Mouse (Mus musculus) intestine, embryonic 15.5 days (tissue): Measurements from ENCODE around the gene Gm11596. TPM values are rescaled to one million over a fixed set of nuclear protein-coding genes. Genes with fewer than 3 reads are reported as not detected.
"Not testable (repeated sequence)": the region's sequence is repeated elsewhere in the genome, so short reads cannot be mapped to it uniquely, and the experiment has no call there.

Source experiments
- ATAC-seq: fragments of 200-750 bp; cut with Nextera tagmentation; 2 replicates; pipeline ENCODE4 v1.8.0; 2017; ENCODE audit warnings: moderate TSS enrichment, moderate library complexity
- H3K27ac ChIP-seq: fragments of 300-500 bp; sonication (generic); 2 replicates; pipeline ENCODE4 v1.5.1; 2015; ENCODE audit warnings: mild to moderate bottlenecking, inconsistent platforms
- H3K27me3 ChIP-seq: fragments of 300-500 bp; sonication (generic); replicated peaks from 2 replicates; pipeline ENCODE4 v1.6.1; 2015; ENCODE audit warnings: inconsistent platforms
- H3K36me3 ChIP-seq: fragments of 300-500 bp; sonication (generic); 2 replicates; pipeline ENCODE4 v1.6.1; 2015; ENCODE audit warnings: inconsistent platforms
- H3K4me1 ChIP-seq: fragments of 300-500 bp; sonication (generic); replicated peaks from 2 replicates; pipeline ENCODE4 v1.6.1; 2015; ENCODE audit warnings: inconsistent platforms
- H3K4me2 ChIP-seq: fragments of 300-500 bp; sonication (generic); replicated peaks from 2 replicates; pipeline ENCODE4 v1.6.1; 2015; ENCODE audit warnings: mild to moderate bottlenecking, inconsistent platforms
- H3K4me3 ChIP-seq: fragments of 300-500 bp; sonication (generic); replicated peaks from 2 replicates; pipeline ENCODE4 v1.5.1; 2015; ENCODE audit warnings: inconsistent platforms
- H3K9ac ChIP-seq: fragments of 300-500 bp; sonication (generic); 2 replicates; pipeline ENCODE4 v1.6.1; 2015; ENCODE audit warnings: inconsistent platforms
- H3K9me3 ChIP-seq: fragments of 300-500 bp; sonication (generic); 2 replicates; pipeline ENCODE4 v1.6.1; 2016; ENCODE audit warnings: inconsistent platforms
- WGBS: fragments of 180-500 bp; shearing (Covaris S2); methylation state at CpG from one replicate; pipeline ENCODE4 v1.1.7; 2015; 5-methylcytosine and 5-hydroxymethylcytosine counted together
- polyA plus RNA-seq: library from polyadenylated mRNA; unstranded; fragments of >200 nt; fragmentation: Nextera tagmentation; extraction: Ambion mirVana; gene quantifications from 2 replicates; pipeline ENCODE4 v1.2.1, GENCODE M21; 2015

Gm11596 gene
- not detected in 2 replicates for polyA plus RNA-seq

DNA sequence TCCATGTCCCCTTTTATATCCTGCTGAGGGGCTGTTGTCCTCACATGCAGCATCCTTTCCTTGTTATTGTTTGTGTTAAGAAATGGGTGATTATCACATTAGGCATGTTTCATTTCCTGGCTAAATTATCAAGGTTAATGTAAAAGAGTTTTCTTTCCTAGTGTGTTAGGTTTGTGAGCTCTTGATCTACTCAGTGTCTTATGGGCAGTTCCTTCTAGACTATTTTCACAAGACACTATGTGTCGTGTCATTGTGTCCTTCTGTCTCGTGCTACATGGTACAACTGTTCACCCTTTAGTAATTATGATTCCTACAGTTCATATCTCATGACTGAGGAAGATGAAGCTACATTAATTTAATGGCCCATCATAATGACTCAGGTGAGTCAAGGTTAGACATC, at the start of gene Gm11596:
TSS of gene Gm11596 (minus strand) at position 101 of the 400 bp plus-strand sequence.
- Histone ChIP-seq H3K9me3 (no peaks in the 10 kb centered on the region), H3K27me3 (no peaks in the 10 kb centered on the region), H3K27ac (no peak within 1 kb of the TSS), H3K4me3 (no peak within 1 kb of the TSS), H3K9ac (no peak within 1 kb of the TSS), H3K36me3 (no peaks in the 10 kb centered on the region), H3K4me2 (no peak within 1 kb of the TSS), H3K4me1 (no peaks in the 10 kb centered on the region)
- WGBS = 75% methylated on average over 2 of the region's 2 CpGs
- no peak for ATAC-seq

- no peak overlapping the region for H3K4me3 ChIP-seq
- no peak for ATAC-seq
- H3K9ac ChIP-seq = no peak overlapping the region
- H3K4me1 ChIP-seq = no peaks in the 10 kb centered on the region
- no peak overlapping the region for H3K4me2 ChIP-seq
- WGBS = 57% methylated on average over 1 of the region's 1 CpGs
- no peaks in the 10 kb centered on the region for H3K9me3 ChIP-seq
- no peaks in the 10 kb centered on the region for H3K36me3 ChIP-seq
- no peaks in the 10 kb centered on the region for H3K27me3 ChIP-seq
- no peak overlapping the region for H3K27ac ChIP-seq
Observed at GRCm38 (mm10) chr11:99842185-99842584, 48.9 kb upstream of the Gm11596 start.

GRCm38 (mm10) chr11:99837966-99838365, 44.7 kb upstream of the Gm11596 start, which contains the start of gene 2300003K06Rik:
Gene 2300003K06Rik, minus strand, starts transcription at chr11:99838066.
- H3K9me3 ChIP-seq = no peaks in the 10 kb centered on the region
- WGBS = 70% methylated on average over 1 of the region's 1 CpGs
- H3K27me3 ChIP-seq = no peaks in the 10 kb centered on the region
- H3K4me2 ChIP-seq = no peak within 1 kb of the TSS
- H3K4me1 ChIP-seq = no peaks in the 10 kb centered on the region
- no peak within 1 kb of the TSS for H3K9ac ChIP-seq
- no peak within 1 kb of the TSS for H3K4me3 ChIP-seq
- H3K27ac ChIP-seq = no peak within 1 kb of the TSS
- no peaks in the 10 kb centered on the region for H3K36me3 ChIP-seq
- no peak for ATAC-seq

- H3K4me1 ChIP-seq, ATAC-seq, H3K4me3 ChIP-seq, H3K9me3 ChIP-seq, H3K36me3 ChIP-seq, H3K27ac ChIP-seq, H3K4me2 ChIP-seq, H3K9ac ChIP-seq, H3K27me3 ChIP-seq: not testable (repeated sequence)
- WGBS = 87% methylated on average over 2 of the region's 2 CpGs
Observed at GRCm38 (mm10) chr11:99815566-99815965, 22.3 kb upstream of the Gm11596 start, which contains the start of gene Gm11564. Gene Gm11564, minus strand, starts transcription at chr11:99815666.

DNA sequence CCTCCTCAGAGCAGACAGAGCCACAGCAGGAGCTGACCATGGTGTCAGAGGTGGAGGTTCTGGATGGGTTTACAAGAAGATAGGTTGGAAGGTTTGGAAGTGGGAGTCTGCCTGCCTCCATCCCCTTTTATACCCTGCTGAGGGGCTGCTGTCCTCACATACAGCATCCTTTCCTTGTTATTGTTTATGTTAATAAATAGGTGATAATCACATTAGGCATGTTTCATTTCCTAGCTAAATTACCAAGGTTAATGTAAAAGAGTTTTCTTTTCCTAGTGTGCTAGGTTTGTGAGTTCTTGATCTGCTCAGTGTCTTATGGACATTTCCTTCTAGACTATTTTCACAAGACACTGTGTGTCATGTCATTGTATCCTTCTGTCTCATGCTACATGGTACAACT, 16.5 kb upstream of the Gm11596 start, which contains the start of gene Krtap4-13:
TSS of gene Krtap4-13 (minus strand) at position 101 of the 400 bp plus-strand sequence.
- not testable (repeated sequence) for H3K27me3 ChIP-seq, H3K4me1 ChIP-seq, H3K27ac ChIP-seq, H3K9ac ChIP-seq, H3K36me3 ChIP-seq, H3K4me3 ChIP-seq, H3K4me2 ChIP-seq, H3K9me3 ChIP-seq, ATAC-seq

GRCm38 (mm10) chr11:99804346-99804745, 11.1 kb upstream of the Gm11596 start, which contains the start of gene Gm11554:
Gene Gm11554, minus strand, starts transcription at chr11:99804446.
- not testable (repeated sequence) for H3K9me3 ChIP-seq, H3K36me3 ChIP-seq, H3K27me3 ChIP-seq, H3K4me2 ChIP-seq, H3K4me1 ChIP-seq, H3K27ac ChIP-seq, ATAC-seq, H3K9ac ChIP-seq, H3K4me3 ChIP-seq
- WGBS = no CpG with 5 or more reads among the region's 1 CpGs

- no CpG with 5 or more reads among the region's 1 CpGs for WGBS
- not testable (repeated sequence) for H3K4me1 ChIP-seq, ATAC-seq, H3K4me2 ChIP-seq, H3K4me3 ChIP-seq, H3K9ac ChIP-seq, H3K27ac ChIP-seq, H3K27me3 ChIP-seq, H3K36me3 ChIP-seq, H3K9me3 ChIP-seq
Observed at GRCm38 (mm10) chr11:99798832-99799231, 5.6 kb upstream of the Gm11596 start, which contains the start of gene Gm11569. Gene Gm11569, minus strand, starts transcription at chr11:99798932.

DNA sequence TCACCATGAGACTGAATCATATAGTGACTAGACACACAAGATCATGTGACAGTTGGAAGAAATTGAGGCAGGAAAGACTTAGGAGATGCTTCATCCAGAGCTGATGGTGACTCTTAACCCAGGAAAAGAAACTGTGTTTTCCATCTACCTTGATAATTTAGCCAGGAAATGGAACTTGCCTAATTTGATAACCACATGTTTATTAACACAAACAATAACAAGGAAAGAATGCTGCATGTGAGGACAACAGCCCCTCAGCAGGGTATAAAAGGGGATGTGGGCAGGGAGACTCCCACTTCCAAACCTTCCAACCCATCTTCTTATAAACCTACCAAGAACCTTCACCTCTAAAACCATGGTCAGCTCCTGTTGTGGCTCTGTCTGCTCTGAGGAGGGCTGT, 8.4 kb downstream of the Gm11596 start, which contains the start of gene Krtap4-9:
TSS of gene Krtap4-9 (plus strand) at position 301 of the 400 bp plus-strand sequence.
- H3K9ac ChIP-seq, H3K36me3 ChIP-seq, H3K4me1 ChIP-seq, H3K4me3 ChIP-seq, H3K27ac ChIP-seq, H3K4me2 ChIP-seq, H3K9me3 ChIP-seq, H3K27me3 ChIP-seq, ATAC-seq: not testable (repeated sequence)

DNA sequence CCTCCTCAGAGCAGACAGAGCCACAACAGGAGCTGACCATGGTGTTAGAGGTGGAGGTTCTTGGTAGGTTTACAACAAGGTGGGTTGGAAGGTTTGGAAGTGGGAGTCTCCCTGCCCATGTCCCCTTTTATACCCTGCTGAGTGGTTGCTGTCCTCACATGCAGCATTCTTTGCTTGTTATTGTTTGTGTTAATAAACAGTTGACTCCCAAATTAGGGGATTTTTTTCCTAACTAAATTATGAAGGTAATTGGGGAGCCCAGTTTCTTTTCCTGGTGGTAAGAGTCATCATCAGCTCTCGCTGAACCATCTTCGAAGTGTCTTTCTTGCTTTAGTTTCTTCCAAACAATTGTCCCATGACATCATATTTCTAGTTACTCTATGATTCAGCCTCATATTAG, 12.7 kb downstream of the Gm11596 start, which contains the start of gene Krtap4-8:
TSS of gene Krtap4-8 (minus strand) at position 101 of the 400 bp plus-strand sequence.
- ATAC-seq = no peak
- Histone ChIP-seq H3K36me3 (no peaks in the 10 kb centered on the region), H3K4me2 (no peak within 1 kb of the TSS), H3K9ac (no peak within 1 kb of the TSS), H3K27ac (no peak within 1 kb of the TSS), H3K27me3 (no peaks in the 10 kb centered on the region), H3K9me3 (no peaks in the 10 kb centered on the region), H3K4me1 (0 out of 2 replicates have a peak, but pooled peaks cover 3% of the 10 kb centered on the region), H3K4me3 (no peak within 1 kb of the TSS)
- WGBS = 93% methylated on average over 2 of the region's 2 CpGs

DNA sequence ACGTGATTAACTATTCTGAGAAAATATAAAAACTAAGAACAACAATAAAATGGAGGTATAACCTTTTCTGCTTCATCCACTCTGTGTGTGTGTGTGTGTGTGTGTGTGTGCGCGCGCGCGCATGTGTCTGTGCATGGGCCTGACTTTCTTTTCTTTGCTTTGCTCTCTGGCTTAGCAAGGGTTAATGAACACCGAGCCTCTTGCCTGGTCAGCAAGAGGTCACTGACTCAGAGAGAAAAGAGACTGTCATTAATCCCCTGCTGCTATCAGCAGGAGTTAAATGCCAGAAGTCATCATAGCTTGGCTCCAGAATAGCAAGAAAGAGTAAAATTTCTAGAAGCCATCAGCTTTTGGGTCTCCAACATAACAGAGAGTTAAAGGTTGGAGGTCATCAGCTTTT, 14.9 kb downstream of the Gm11596 start:
- Histone ChIP-seq H3K9ac (no peak overlapping the region), H3K4me3 (no peak overlapping the region), H3K36me3 (no peaks in the 10 kb centered on the region), H3K27me3 (no peaks in the 10 kb centered on the region), H3K4me2 (no peak overlapping the region), H3K27ac (no peak overlapping the region), H3K4me1 (0 out of 2 replicates have a peak, but pooled peaks cover 3% of the 10 kb centered on the region), H3K9me3 (no peaks in the 10 kb centered on the region)
- 61% methylated on average over 7 of the region's 7 CpGs for WGBS
- no peak for ATAC-seq

- not testable (repeated sequence) for H3K4me2 ChIP-seq, H3K4me1 ChIP-seq, H3K27ac ChIP-seq, H3K27me3 ChIP-seq, H3K4me3 ChIP-seq, H3K9ac ChIP-seq, ATAC-seq, H3K9me3 ChIP-seq, H3K36me3 ChIP-seq
Observed at GRCm38 (mm10) chr11:99772813-99773212, 20.5 kb downstream of the Gm11596 start, which contains the start of gene Gm11595. Gene Gm11595, minus strand, starts transcription at chr11:99772913.

GRCm38 (mm10) chr11:99768410-99768809, 24.9 kb downstream of the Gm11596 start:
- Histone ChIP-seq H3K4me1 (no peaks in the 10 kb centered on the region), H3K4me3 (no peak overlapping the region), H3K27ac (no peak overlapping the region), H3K36me3 (no peaks in the 10 kb centered on the region), H3K9ac (no peak overlapping the region), H3K4me2 (no peak overlapping the region), H3K9me3 (no peaks in the 10 kb centered on the region), H3K27me3 (no peaks in the 10 kb centered on the region)
- WGBS = 74% methylated on average over 2 of the region's 2 CpGs
- ATAC-seq = no peak

DNA sequence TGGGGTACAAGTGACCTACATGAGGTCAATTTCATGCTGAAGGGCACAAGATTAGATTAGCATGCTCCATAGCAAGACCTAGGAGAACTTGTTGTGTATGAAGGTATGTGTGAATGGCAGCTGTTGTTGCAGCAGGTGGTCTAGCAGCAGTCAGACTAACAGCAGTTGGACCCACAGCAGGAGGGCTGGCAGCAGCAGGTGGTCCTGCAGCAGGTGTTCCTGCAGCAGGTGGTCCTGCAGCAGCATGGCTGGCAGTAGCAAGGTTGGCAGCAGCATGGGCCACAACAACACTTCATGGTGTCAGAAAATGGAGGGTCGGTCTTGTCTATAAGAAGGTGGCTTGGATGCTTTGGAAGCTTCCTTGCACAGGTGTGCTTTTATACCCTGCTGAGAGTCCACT, 34.4 kb downstream of the Gm11596 start:
- H3K27me3 ChIP-seq = no peaks in the 10 kb centered on the region
- WGBS = 96% methylated on average over 1 of the region's 1 CpGs
- no peak for ATAC-seq

More for the DNA sequence above, 34.4 kb downstream of the Gm11596 start:
- H3K4me3 ChIP-seq = no peak overlapping the region
- no peaks in the 10 kb centered on the region for H3K9me3 ChIP-seq
- no peak overlapping the region for H3K4me2 ChIP-seq
- H3K9ac ChIP-seq = no peak overlapping the region
- H3K27ac ChIP-seq = no peak overlapping the region
- no peaks in the 10 kb centered on the region for H3K36me3 ChIP-seq
- H3K4me1 ChIP-seq = no peaks in the 10 kb centered on the region
